Mouse (Mus musculus) G1E (cell line): ENCODE data around the gene Zfp286.

ENCODE experiments used
- CTCF ChIP-seq: IDR thresholded peaks from 2 replicates; pipeline ENCODE4 v1.5.1; 2012; ENCODE audit warnings: low read depth, low read length, inconsistent platforms, mixed read lengths
- GATA1 ChIP-seq: IDR thresholded peaks from 2 replicates; pipeline ENCODE4 v1.6.1; 2012; ENCODE audit warnings: borderline replicate concordance, low read length, inconsistent platforms, mixed read lengths
- POLR2AphosphoS5 ChIP-seq: IDR thresholded peaks from 2 replicates; pipeline ENCODE4 v1.6.1; 2012; ENCODE audit warnings: low read depth, low read length, inconsistent platforms; ENCODE audit not compliant: insufficient replicate concordance

GRCm38 (mm10) chr11:62748062-62748461 is 41.2 kb downstream of the Zfp286 start:
- no peak for TF ChIP-seq CTCF
- TF ChIP-seq GATA1: no peak
- TF ChIP-seq POLR2AphosphoS5: no peak
